Mouse (Mus musculus): ENCODE data around the gene Timp2. TPM values are rescaled to one million over a fixed set of nuclear protein-coding genes. Genes with fewer than 3 reads are reported as not detected.

The Timp2 gene
- total and polyA plus RNA-seq, 2 experiments from 2014 or later = 165 to 208 TPM

DNA sequence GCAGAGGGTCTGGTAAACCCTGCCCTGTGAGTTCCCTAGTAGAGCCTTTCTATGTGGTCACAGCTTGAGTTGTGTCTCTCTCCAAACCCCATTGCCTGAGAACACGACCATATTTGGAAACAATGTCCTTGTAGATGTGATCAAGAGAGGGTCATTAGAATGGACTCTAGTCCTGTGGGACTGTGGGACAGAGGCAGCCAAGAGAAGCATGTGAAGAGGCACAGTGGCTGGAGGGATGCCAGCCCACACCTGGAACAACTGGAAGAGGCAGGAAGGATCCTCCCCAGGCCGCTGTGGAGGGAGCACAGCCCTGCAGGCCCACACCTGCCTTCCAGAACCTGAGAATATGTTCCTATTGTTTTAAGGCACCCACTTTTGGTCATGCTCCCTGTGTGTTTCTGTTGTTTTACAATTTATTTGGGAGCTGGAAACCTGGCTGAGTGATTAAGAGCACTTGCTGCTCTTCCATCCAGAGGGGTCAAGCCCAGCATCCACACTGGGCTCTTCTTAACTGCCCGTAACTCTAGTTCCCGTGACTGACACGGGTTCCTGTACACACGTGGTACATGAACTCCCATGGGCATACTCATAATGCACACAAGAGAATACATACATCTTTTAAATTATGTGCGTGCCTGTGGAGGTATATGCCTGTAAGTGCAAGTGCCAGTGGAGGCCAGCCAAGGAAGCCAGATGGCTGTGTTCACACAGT is 101.9 kb downstream of the Timp2 start:
- Histone ChIP-seq H3K9ac (no peak overlapping the region), H3K9me3 (ENCODE audit: low read length) (no peaks in the 10 kb centered on the region), H3K27ac (ENCODE audit: low read depth, low read length) (peak overlapping the region; percentile 83), H3K27me3 (ENCODE audit: insufficient read depth, low read length) (no peaks in the 10 kb centered on the region), H3K4me2 (ENCODE audit: low read depth) (no peak overlapping the region), H3K4me3 (ENCODE audit: low read depth, low read length) (no peak overlapping the region), H3K36me3 (ENCODE audit: insufficient read depth) (peaks cover 16% of the 10 kb centered on the region), H3K4me1 (ENCODE audit: insufficient read depth) (peaks cover 19% of the 10 kb centered on the region)
- WGBS = 78% methylated on average over 7 of the region's 7 CpGs
- ATAC-seq = no peak
- no peak for DNase-seq
- no peak for TF ChIP-seq CTCF (IDR thresholded peaks at IDR 0.05; ENCODE audit: low read depth)

Other genes with a start within 250 kb of the Timp2 start
- gene Dnah17, start 225.1 kb downstream of the Timp2 start, total RNA-seq (2014; rRNA removed) = 0.23 and 0.62 TPM in 2 replicates
- gene Dnah17, start 225.1 kb downstream of the Timp2 start, polyA plus RNA-seq (2015; fragmentation: Nextera tagmentation; extraction: Ambion mirVana) = 0.03 and 0.17 TPM in 2 replicates
- gene Cyth1, start 107.1 kb downstream of the Timp2 start, total RNA-seq (2014; rRNA removed) = 64.1 and 74.1 TPM in 2 replicates
- gene Cyth1, start 107.1 kb downstream of the Timp2 start, polyA plus RNA-seq (2015; fragmentation: Nextera tagmentation; extraction: Ambion mirVana) = 23.7 and 24.2 TPM in 2 replicates
- gene Usp36, start 65.5 kb downstream of the Timp2 start, total RNA-seq (2014; rRNA removed) = 17.1 and 22.1 TPM in 2 replicates
- gene Usp36, start 65.5 kb downstream of the Timp2 start, polyA plus RNA-seq (2015; fragmentation: Nextera tagmentation; extraction: Ambion mirVana) = 6.7 and 9.5 TPM in 2 replicates
- gene Cep295nl, start 13.2 kb downstream of the Timp2 start, total RNA-seq (2014; rRNA removed) = 0.33 and 1.5 TPM in 2 replicates
- 0.14 and 0.21 TPM in 2 replicates for gene Cep295nl, start 13.2 kb downstream of the Timp2 start, polyA plus RNA-seq (2015; fragmentation: Nextera tagmentation; extraction: Ambion mirVana)
- gene Lgals3bp, start 46.4 kb upstream of the Timp2 start, total RNA-seq (2014; rRNA removed) = 15.5 and 15.6 TPM in 2 replicates
- gene Lgals3bp, start 46.4 kb upstream of the Timp2 start, polyA plus RNA-seq (2015; fragmentation: Nextera tagmentation; extraction: Ambion mirVana) = 13.7 and 16.4 TPM in 2 replicates
- gene Cant1, start 63.3 kb upstream of the Timp2 start, total RNA-seq (2014; rRNA removed) = 38.6 and 52.4 TPM in 2 replicates
- gene Cant1, start 63.3 kb upstream of the Timp2 start, polyA plus RNA-seq (2015; fragmentation: Nextera tagmentation; extraction: Ambion mirVana) = 27.8 and 31.6 TPM in 2 replicates
- 5.1 and 8.5 TPM in 2 replicates for gene C1qtnf1, start 72.5 kb upstream of the Timp2 start, total RNA-seq (2014; rRNA removed)
- 5.4 and 5.9 TPM in 2 replicates for gene C1qtnf1, start 72.5 kb upstream of the Timp2 start, polyA plus RNA-seq (2015; fragmentation: Nextera tagmentation; extraction: Ambion mirVana)
- gene Engase, start 121.1 kb upstream of the Timp2 start, total RNA-seq (2014; rRNA removed) = 8.1 and 8.5 TPM in 2 replicates
- 4.2 and 5.7 TPM in 2 replicates for gene Engase, start 121.1 kb upstream of the Timp2 start, polyA plus RNA-seq (2015; fragmentation: Nextera tagmentation; extraction: Ambion mirVana)

All from forebrain, postnatal 0 days (tissue).